Mouse (Mus musculus) ZHBTc4 (cell line): ENCODE measurements around the gene Olfr1087.
"Not testable (repeated sequence)": the region's sequence is repeated elsewhere in the genome, so short reads cannot be mapped to it uniquely, and the experiment has no call there.

ENCODE experiments used
- DNase-seq: peaks from one replicate; pipeline ENCODE4 v3.0.0-alpha.2; 2011; ENCODE audit warnings: low read depth, low spot score

Gene Olfr1087

DNA sequence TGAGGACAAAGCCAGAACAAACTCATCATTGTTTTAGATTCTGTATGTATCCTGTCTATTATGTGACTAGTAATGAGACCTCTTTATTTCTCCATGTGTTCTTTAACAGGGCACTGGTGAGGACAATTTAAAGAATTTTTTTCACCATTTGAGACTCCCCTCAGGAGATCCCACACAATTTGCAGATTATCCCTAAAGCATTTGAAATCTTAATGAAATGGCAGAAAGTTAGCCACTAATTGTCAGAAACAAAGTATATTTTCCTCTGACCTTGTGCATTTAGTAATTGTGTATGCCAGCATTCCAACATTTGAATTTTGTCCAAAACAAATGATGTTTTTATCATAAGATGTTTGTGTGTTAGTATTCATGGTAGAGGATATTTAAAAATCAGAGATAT is at the start of gene Olfr1087:
TSS of gene Olfr1087 (minus strand) at position 101 of the 400 bp plus-strand sequence.
- DNase-seq: no peak

- DNase-seq: no peak
These were observed 35.4 kb upstream of the Olfr1087 start, which contains the start of gene Olfr1089 for GRCm38 (mm10) chr2:86733601-86734000. Gene Olfr1089, minus strand, starts transcription at chr2:86733701.

DNA sequence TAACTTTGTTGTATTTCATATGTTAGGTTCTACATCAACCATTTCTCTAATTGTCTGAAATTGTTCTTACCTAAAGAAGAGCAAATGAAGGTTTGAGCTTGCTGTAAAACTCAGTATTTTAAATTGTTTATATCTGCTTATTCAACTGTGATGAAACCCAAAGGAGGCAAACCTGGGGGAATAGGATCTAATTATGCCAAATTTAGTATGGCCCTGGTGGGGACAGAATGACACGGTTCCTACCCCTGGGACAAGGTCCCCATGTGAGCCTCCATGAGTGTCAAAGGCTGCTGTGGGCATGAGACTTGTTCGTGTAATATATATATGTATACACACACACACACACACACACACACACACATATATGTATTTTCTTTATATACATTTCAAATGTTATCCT is 18.2 kb downstream of the Olfr1087 start, which contains the start of gene Olfr1086:
TSS of gene Olfr1086 (minus strand) at position 101 of the 400 bp plus-strand sequence.
- DNase-seq: no peak

- DNase-seq: no peak
These were observed 36.3 kb downstream of the Olfr1087 start, which contains the start of gene Olfr1085 for GRCm38 (mm10) chr2:86661919-86662318. Gene Olfr1085, minus strand, starts transcription at chr2:86662019.

DNA sequence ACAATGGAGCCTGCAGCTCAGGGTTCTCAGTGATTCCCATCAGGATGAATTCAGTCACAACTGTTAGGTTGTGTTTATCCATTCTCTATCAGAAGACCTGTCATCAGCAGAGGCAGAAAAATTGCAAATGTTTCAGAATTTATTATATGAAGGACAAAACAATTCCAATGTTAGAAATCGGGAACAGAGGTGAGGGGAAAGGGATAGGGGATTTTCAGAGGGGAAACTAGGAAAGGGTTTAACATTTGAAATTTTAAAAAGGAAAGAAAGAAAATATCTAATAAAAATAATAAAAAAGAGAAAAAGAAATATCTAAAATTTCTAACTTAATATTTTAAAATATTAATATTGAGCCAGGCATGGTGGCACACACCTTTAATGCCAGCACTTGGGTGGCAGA is 58.6 kb downstream of the Olfr1087 start, which contains the start of gene Olfr1084:
TSS of gene Olfr1084 (minus strand) at position 101 of the 400 bp plus-strand sequence.
- not testable (repeated sequence) for DNase-seq
